Mouse (Mus musculus) C2C12 (cell line): ENCODE data around the gene Ccl8. TPM values are rescaled to one million over a fixed set of nuclear protein-coding genes. Genes with fewer than 3 reads are reported as not detected.

Experiments
- H3K27me3 ChIP-seq: one replicate; pipeline ENCODE4 v1.6.1; 2011; ENCODE audit not compliant: control insufficient read depth, insufficient read depth, insufficient read length
- H3K36me3 ChIP-seq: one replicate; pipeline ENCODE4 v1.6.1; 2011; ENCODE audit not compliant: control insufficient read depth, insufficient read depth
- H3K4me3 ChIP-seq: one replicate; pipeline ENCODE4 v1.5.1; 2011; ENCODE audit warnings: mild to moderate bottlenecking, control low read depth; ENCODE audit not compliant: poor library complexity, insufficient read depth, severe bottlenecking
- H3K79me2 ChIP-seq: one replicate; pipeline ENCODE4 v1.6.1; 2011; ENCODE audit not compliant: control insufficient read depth, insufficient read depth
- H3K79me3 ChIP-seq: one replicate; pipeline ENCODE4 v1.6.1; 2011; ENCODE audit warnings: low read depth, control low read depth
- H3ac ChIP-seq: one replicate; pipeline ENCODE3; 2011; ENCODE audit warnings: low read depth; ENCODE audit not compliant: control insufficient read depth, insufficient read length
- CEBPB ChIP-seq: IDR thresholded peaks from one replicate; pipeline ENCODE4 v1.6.1; 2011; ENCODE audit warnings: low read depth, mild to moderate bottlenecking, control low read depth, moderate library complexity
- CTCF ChIP-seq: IDR thresholded peaks from one replicate; pipeline ENCODE4 v1.5.1; 2011; ENCODE audit not compliant: control insufficient read depth, insufficient read depth, insufficient read length
- FOSL1 ChIP-seq: IDR thresholded peaks from one replicate; pipeline ENCODE4 v1.8.0; 2011; ENCODE audit warnings: mild to moderate bottlenecking, low read length; ENCODE audit not compliant: poor library complexity, insufficient read depth, severe bottlenecking
- MAX ChIP-seq: IDR thresholded peaks from one replicate; pipeline ENCODE4 v1.6.1; 2011; ENCODE audit warnings: mild to moderate bottlenecking, control low read depth
- MYOD1 ChIP-seq: IDR thresholded peaks from one replicate; pipeline ENCODE4 v1.6.1; 2011; ENCODE audit warnings: low read depth; ENCODE audit not compliant: control insufficient read depth, insufficient read length
- MYOG ChIP-seq: IDR thresholded peaks from one replicate; pipeline ENCODE4 v1.6.1; 2011; ENCODE audit not compliant: control insufficient read depth, insufficient read length; ENCODE audit errors: extremely low read depth
- USF1 ChIP-seq: IDR thresholded peaks from one replicate; pipeline ENCODE4 v1.6.1; 2011; ENCODE audit warnings: low read depth, mild to moderate bottlenecking, control low read depth, moderate library complexity
- polyA plus RNA-seq: library from polyadenylated mRNA; unstranded; fragments of >200 nt; fragmentation: generic; extraction: Trizol; gene quantifications from one replicate; pipeline ENCODE4 v1.2.1, GENCODE M21; 2012; ENCODE audit warnings: missing spikeins

Ccl8 gene
- polyA plus RNA-seq, 1 experiment, result 1.8 TPM

DNA sequence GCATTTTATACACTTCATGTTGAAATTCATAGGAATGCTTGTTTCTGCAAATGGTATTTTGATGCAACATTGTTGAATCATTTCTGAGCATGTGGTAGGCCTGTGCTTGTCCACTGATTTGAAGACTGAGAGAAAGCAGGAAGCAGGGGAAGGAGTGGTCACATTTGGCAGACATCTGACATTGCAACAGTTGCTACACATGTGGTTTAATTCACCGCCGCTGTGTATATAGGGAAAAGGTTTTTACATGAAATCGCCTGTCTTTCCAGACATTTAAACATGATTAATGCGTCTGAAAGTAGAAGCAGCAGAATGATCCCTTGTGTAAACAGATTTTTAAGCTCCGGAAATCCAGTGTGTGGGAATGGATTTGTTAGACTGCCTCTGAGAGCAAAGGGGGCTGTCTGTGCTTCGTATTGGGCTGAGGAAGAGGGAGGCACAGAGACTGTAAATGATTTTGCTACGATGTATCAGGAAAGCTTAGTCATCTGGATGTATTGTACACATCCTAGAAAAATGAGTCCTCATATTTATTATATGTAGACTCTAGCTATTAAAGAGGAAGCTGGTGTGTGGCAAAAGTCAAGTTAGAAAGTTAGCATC is 24.6 kb downstream of the Ccl8 start:
- H3K79me2 ChIP-seq, result no peaks in the 10 kb centered on the region
- TF ChIP-seq USF1 (peak; percentile 46), MYOD1 (no peak), MAX (peak; percentile 99), CEBPB (peak; percentile 92)
- no peaks in the 10 kb centered on the region for H3K36me3 ChIP-seq
- H3ac ChIP-seq, result no peak overlapping the region
- H3K79me3 ChIP-seq, result no peaks in the 10 kb centered on the region
- no peak overlapping the region for H3K4me3 ChIP-seq
- no peaks in the 10 kb centered on the region for H3K27me3 ChIP-seq

DNA sequence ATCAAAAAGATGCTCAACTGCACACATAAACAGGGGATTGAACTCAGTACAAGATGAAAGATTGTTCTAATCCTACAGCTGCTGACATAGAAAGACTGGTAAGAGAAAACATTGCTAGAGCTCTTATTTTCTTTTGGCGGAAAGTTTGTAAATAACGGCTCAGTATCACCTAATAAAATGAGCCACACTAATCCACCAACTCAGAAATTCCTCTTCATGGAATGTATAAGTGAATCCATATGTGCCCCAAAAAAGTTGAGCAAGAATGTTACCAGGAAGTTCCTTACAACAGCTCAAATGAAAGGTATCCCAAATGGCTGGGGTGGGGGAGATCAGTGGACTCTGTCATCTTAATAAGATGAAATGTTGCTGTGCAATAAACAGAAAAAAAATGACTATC is 44.1 kb downstream of the Ccl8 start:
- Histone ChIP-seq H3K27me3 (no peaks in the 10 kb centered on the region), H3ac (no peak overlapping the region), H3K79me2 (no peaks in the 10 kb centered on the region), H3K36me3 (no peaks in the 10 kb centered on the region), H3K79me3 (no peaks in the 10 kb centered on the region), H3K4me3 (no peak overlapping the region)
- TF ChIP-seq CTCF, result no peak
- TF ChIP-seq MAX, result no peak
- no peak for TF ChIP-seq USF1
- no peak for TF ChIP-seq CEBPB
- no peak for TF ChIP-seq MYOD1
- no peak for TF ChIP-seq MYOG
- no peak for TF ChIP-seq FOSL1

DNA sequence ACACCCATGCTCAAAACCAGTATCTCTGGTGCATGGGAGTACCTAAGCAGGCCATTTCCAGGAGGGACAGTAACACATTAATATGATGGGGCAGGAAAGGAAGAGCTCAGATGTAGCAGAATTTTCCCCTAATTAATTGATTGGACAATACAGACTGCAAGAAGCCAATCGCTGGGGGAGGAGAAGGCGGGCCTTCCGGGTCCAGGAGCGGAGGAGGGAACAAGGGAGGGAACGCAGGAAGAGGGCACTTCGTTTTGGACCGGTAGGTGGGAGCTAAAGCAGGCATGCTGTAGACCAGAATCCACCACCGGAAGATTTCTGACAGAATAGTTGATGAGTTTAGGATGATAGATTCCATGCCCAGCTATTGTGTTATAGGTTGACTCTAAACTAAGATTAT is 48.3 kb downstream of the Ccl8 start:
- Histone ChIP-seq H3K79me2 (no peaks in the 10 kb centered on the region), H3ac (no peak overlapping the region), H3K4me3 (no peak overlapping the region), H3K79me3 (no peaks in the 10 kb centered on the region), H3K27me3 (no peaks in the 10 kb centered on the region), H3K36me3 (no peaks in the 10 kb centered on the region)
- no peak for TF ChIP-seq CEBPB
- no peak for TF ChIP-seq CTCF
- TF ChIP-seq FOSL1, result no peak
- TF ChIP-seq MYOG, result no peak
- TF ChIP-seq USF1, result no peak

Other genes starting within 250 kb of the Ccl8 start
- not detected for gene Asic2, start 146.7 kb upstream of the Ccl8 start, polyA plus RNA-seq
- gene Ccl2, start 79.6 kb upstream of the Ccl8 start, polyA plus RNA-seq, result 31.4 TPM
- gene Gm17268, start 76.6 kb upstream of the Ccl8 start, polyA plus RNA-seq, result not detected
- 14.8 TPM for gene Ccl7, start 69.5 kb upstream of the Ccl8 start, polyA plus RNA-seq
- 0.04 TPM for gene Ccl11, start 57.4 kb upstream of the Ccl8 start, polyA plus RNA-seq
- not detected for gene Ccl12, start 13.3 kb upstream of the Ccl8 start, polyA plus RNA-seq
- not detected for gene Ccl1, start 190.5 kb downstream of the Ccl8 start, polyA plus RNA-seq